Mouse (Mus musculus): ENCODE results near the gene Caln1.

The Caln1 gene

DNA sequence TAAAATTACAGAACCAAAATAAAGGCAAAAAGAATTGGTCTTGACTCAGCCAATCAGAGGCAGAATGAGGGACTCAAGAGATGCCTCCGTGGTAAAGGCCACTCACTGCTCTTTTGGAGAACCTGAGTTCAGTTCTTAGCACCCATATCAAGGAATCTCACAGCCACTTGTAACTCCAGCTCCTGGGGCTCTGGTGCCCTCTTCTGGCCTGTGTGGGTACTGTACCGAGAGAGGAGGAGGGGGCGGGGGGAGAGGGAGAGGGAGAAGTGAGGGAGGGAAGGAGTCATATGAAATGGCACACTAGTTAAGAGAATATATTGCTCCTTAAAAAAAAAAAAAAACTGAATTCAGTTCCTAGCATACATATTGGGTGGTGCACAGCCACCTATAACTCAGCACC lies 442.7 kb downstream of the Caln1 start:
- no peak for DNase-seq (ENCODE audit: low spot score in 2 of 2)

DNA sequence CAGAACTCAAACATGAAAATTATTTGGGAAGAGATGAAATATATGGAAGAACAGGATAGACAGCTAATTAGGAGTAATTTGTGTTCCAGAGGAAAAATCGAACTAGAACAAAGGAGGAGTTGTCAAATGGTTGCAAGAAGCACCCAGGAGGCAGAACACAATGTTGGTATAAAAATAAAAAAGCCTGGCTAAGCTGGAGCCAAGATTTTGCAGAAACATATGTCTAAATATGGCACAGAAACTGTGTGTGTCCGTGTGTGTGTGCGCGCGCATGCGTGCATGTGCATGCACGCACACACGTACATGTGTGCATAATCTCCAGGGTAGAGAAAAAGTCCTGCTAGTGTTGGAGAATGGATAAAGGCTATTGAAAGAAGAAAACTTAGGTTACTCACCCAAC lies 443.3 kb downstream of the Caln1 start:
- DNase-seq (ENCODE audit: low spot score in 2 of 2), result no peak

GRCm38 (mm10) chr5:130813089-130813488 lies 443.8 kb downstream of the Caln1 start:
- no peak for DNase-seq (ENCODE audit: low spot score in 2 of 2)

DNA sequence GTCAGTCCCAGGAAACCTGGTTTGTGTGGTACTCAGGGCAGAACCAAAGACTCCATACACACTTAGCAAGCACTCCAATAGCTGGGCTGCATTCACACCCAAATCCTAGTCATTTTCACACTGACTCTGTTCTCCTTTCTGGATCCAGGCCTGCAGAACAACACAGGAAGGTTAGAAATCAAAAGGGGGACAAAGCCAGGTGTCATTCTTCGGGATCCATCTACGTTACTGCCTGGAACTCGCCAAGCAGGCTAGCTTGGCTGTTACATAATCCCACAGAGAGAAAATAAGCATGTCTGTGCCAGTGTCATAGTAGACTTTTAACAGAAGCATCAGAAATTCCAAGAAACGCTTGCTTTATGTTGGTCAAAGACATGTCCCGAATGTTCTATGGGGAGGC lies 446.1 kb downstream of the Caln1 start:
- DNase-seq (ENCODE audit: low spot score in 2 of 2), result no peak

DNA sequence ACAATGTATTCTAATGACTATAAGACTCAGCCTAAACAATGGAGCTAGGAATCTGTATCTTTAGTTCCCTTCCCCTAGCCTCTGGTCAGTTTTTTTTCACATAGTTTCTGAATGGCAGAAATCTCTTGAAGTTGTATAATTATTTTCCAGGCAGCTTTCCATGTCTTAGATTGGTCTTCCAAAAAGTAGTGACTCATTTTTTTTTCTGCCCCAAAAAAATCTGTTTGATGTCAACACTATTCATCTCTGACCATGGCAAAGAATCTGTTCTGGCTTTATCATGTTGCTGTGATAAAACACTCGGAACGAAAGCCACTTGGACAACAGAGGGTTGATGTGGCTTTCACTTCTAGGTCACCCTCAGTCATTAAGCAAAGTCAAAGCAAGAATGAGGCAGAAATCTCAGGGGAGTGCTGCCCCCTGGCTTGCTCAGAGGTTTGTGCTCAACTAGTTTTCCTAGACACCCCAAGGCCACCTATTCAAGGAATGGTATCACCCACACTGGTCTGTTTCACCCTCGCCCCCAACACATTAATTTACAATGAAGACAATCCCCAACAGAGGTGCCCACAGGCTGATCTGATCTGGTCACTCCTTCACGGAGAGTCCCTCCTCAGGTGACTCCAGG lies 450.9 kb downstream of the Caln1 start:
- DNase-seq (ENCODE audit: low spot score in 2 of 2), result no peak

DNA sequence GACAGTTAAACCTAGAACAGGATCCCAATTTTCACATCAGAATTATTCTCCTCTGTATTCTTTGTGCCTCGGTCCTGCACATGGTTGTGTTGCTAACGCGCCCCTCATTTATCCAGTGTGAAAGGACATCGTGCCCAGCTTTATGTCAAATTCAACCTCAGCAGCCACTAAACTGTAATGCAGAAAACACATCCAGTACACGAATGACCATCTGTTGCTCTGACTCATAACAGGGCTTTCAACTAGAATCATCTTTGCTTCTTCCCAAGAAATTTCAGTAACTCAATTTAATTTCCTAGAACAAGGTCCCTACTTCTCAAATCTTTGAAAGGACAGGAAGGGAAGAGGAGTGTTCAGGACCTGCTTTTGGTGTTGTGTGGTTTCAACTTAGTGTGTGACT lies 451.4 kb downstream of the Caln1 start:
- no peak for DNase-seq (ENCODE audit: low spot score in 2 of 2)

DNA sequence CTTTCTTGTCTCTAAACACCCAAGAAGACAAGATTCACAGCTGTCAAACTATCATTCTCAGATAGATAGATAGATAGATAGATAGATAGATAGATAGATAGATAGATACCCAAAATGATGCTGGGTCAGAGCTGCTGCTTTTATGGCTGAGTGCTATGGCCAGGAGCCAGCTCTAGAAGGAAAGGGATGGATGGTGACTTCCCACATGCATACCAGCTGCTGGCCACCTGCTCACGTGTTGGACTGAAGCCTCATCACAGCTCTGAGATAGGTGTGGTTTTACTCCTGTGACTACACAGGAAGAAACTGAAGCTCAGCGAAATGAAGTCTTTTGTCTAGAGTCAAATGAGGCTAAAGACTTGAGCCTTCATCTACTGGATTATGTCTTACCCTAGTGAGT lies 456.5 kb downstream of the Caln1 start:
- DNase-seq (ENCODE audit: low spot score in 2 of 2), result no peak

DNA sequence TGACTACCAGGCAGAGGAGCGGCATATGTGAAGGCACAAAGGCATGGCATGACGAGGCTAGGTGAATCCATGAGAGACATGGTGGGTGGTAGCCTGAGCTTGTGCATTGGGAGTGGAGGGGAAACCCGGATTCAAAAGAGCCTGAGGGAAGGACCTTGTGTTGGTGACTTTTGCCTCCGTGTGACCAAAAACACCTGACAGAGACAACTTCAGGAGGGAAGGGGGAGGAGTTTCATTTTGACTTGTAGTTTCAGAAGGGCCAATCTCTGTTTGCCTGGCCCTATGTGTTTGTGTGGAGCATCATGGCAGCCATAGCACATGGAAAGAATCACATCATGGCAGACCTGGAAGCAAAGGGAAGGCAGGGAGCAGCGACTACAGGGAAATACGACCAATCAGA lies 479.3 kb downstream of the Caln1 start:
- DNase-seq (ENCODE audit: low spot score in 2 of 2), result no peak

GRCm38 (mm10) chr5:130849610-130850009 lies 480.4 kb downstream of the Caln1 start:
- no peak for DNase-seq (ENCODE audit: low spot score in 2 of 2)

- no peak for DNase-seq (ENCODE audit: low spot score in 2 of 2)
Observed at GRCm38 (mm10) chr5:130852182-130852581, 482.9 kb downstream of the Caln1 start.

GRCm38 (mm10) chr5:130853371-130853770 lies 484.1 kb downstream of the Caln1 start:
- peak; percentile 56 to 82 for DNase-seq (ENCODE audit: low spot score in 2 of 2)

GRCm38 (mm10) chr5:130854430-130854829 lies 485.2 kb downstream of the Caln1 start:
- DNase-seq (ENCODE audit: low spot score in 2 of 2), result no peak

DNA sequence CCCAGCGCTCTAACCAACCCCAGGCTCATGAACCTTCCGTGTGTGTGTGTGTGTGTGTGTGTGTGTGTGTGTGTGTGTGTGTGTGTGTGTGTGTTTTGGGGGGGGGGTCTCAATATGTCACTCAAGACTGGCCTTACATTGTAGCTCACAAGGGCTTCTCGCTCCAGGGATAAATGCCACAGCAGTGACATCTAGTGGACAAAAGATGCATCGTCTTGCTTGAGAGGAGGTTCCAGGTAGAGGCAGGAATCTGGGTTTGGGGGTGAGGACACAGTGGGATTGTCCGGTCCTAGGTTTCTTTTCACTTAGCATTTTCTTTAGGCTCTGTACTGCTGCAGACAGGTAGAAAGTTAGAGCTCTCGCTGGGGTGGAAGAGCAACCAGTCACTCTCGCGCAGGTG lies 488.9 kb downstream of the Caln1 start:
- DNase-seq (ENCODE audit: low spot score in 2 of 2), result peak in 1 of 2 experiments; percentile 26

DNA sequence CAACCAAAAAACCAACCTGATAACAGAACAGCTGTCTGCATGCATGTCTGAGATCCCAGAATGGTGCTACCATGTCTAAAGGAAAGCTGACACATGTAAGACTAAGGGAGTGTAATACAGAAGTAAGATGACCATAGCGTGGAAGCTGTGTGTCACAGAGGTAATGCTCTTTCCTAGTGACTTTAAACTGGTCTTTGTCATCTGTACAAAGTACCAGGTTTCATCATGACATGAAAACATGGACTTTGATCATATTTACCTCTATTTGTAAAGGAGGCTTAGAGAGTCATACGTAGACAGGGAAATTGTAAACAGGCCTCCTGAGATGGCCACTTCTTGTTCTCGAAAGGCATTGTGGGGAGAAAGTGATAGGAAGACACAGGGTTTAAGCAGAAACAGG lies 489.5 kb downstream of the Caln1 start:
- DNase-seq (ENCODE audit: low spot score in 2 of 2), result no peak

- DNase-seq (ENCODE audit: low spot score in 2 of 2), result peak in 1 of 2 experiments; percentile 26
Observed at GRCm38 (mm10) chr5:130859736-130860135, 490.5 kb downstream of the Caln1 start.

DNA sequence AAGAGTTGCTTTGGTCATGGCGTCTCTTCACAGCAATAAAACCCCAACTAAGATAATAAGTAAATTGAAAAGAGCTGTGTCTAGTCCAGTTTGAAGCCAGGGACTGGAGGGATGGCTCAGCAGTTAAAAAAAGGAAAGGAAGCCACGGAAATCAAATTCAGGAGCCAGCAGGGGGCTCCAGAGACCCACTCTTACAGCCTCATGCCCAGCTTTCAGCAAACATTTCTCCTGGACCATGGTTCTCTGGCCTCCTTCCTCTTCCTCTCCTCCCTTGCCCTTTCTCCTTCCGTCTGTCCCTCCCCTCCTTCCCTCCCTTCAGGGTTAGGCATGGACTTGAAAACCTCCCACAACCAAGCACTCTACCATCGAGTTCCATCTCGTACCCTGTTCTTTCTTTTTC lies 493.0 kb downstream of the Caln1 start:
- no peak for DNase-seq (ENCODE audit: low spot score in 2 of 2)

- DNase-seq (ENCODE audit: low spot score in 2 of 2), result no peak
Observed at GRCm38 (mm10) chr5:130869869-130870268, 500.6 kb downstream of the Caln1 start.

DNA sequence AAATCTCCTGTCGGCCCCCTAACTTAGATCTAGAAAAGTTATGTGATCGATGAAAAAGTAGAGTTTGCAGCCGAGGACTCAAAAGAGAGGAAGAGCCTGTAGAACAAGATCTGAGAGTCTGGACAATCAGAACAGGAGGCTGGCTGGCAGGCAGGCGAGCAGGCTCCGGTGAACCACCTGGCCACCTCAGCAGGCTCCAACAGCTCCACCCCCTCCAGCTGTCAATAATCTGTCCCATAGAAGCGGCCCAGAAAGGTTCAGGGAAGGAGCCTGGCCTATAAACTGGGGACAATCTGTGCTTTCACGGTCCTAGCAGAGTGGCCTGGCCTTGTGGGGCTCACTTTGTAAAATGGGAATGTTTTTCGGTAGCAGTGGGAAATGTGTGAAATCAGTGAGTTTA lies 501.8 kb downstream of the Caln1 start:
- DNase-seq (ENCODE audit: low spot score in 2 of 2), result no peak

DNA sequence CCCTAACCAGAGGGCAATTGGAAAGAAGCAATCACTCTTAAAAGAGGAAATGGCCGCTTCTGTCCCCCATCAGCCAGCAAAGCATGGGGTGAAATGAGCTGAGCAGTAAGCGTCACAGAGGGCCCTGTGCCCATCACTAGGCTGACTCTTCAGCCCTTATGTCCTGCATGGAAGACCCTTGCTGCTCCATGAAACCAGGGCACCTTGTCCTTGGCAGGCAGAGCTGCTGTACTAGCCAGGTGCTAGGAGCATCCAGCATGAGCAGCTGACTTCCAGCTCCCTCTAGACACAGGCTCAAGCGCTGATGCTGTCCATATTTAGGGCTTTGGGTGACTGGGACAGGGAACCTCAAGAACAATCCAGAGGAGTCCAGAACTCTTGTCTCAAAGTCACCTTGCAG lies 506.1 kb downstream of the Caln1 start:
- DNase-seq (ENCODE audit: low spot score in 2 of 2), result no peak

DNA sequence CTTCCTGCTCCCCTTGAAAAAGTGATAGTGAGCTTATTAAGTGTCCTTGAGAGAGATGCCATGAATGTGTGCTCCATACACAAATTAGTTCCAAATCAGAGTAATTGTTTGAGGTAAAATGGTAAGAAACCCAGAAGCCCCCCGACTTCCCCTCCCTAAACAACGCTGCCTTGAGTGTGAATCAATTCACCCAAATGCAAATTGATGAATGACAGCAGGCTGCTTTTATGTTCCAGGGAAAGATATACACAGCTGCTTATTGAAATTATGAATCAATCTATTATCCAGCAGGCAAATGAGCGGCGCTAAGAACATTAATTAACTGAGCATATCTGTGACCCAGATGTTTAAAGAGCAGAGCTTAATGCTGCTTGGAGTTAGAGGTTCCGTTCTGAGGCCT lies 511.1 kb downstream of the Caln1 start:
- DNase-seq (ENCODE audit: low spot score in 2 of 2), result no peak

DNA sequence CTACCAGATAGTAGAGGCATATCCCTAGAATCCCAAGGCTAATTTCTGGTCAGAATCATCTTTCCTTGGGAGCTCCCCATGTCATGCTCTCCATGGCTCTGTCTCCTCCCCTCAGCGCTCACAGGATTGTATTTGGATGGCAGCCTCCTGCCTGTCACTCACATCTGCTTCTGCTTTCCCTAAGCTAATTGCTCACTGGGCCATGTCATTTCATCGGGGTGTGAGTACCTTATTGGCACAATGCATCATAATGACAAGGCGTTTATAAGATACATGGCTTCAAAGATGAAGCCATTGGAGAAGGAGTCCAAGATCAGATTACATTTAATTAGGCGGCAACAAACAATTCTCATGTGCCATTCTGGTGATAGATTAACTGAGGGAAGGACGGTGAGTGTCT lies 522.5 kb downstream of the Caln1 start:
- no peak for DNase-seq (ENCODE audit: low spot score in 2 of 2)

DNA sequence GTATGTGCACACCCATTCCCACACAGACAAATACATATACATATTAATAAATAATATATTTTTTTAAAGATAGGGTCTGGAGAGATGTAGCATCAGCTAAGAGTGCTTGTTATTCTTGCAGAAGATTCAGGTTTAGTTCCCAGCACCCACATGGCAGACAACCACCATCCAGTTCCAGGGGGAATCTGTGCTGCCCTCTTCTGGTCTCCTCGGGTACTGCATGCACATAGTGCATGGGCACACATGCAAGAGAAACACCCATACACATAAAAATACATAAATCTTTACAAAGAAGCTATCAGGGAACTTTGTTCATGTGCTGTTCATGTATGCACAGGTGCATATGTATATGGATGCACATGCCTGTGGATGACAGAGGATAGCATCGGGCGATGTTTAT lies 526.7 kb downstream of the Caln1 start:
- no peak for DNase-seq (ENCODE audit: low spot score in 2 of 2)

Measured in spleen, postnatal 10 days (tissue).